Mouse (Mus musculus) heart, embryonic 12.5 days (tissue): ENCODE measurements around the gene Akna. TPM values are rescaled to one million over a fixed set of nuclear protein-coding genes. Genes with fewer than 3 reads are reported as not detected.

Experiments used
- ATAC-seq: fragments of 200-750 bp; cut with Nextera tagmentation; 2 replicates; pipeline ENCODE4 v1.8.0; 2017; ENCODE audit warnings: moderate TSS enrichment, moderate library complexity; ENCODE audit not compliant: insufficient number of reproducible peaks, low FRiP score
- H3K27ac ChIP-seq: fragments of 300-500 bp; sonication (generic); 2 replicates; pipeline ENCODE4 v1.5.1; 2016; ENCODE audit warnings: mild to moderate bottlenecking, moderate library complexity; ENCODE audit not compliant: poor library complexity, severe bottlenecking
- H3K27me3 ChIP-seq: fragments of 300-500 bp; sonication (generic); replicated peaks from 2 replicates; pipeline ENCODE4 v1.6.1; 2016; ENCODE audit warnings: mild to moderate bottlenecking, moderate library complexity
- H3K36me3 ChIP-seq: fragments of 300-500 bp; sonication (generic); 2 replicates; pipeline ENCODE4 v1.6.1; 2016; ENCODE audit warnings: mild to moderate bottlenecking, moderate library complexity
- H3K4me1 ChIP-seq: fragments of 300-500 bp; sonication (generic); replicated peaks from 2 replicates; pipeline ENCODE4 v1.6.1; 2016; ENCODE audit warnings: mild to moderate bottlenecking
- H3K4me2 ChIP-seq: fragments of 300-500 bp; sonication (generic); 2 replicates; pipeline ENCODE4 v1.6.1; 2016; ENCODE audit warnings: mild to moderate bottlenecking, moderate library complexity
- H3K4me3 ChIP-seq: fragments of 300-500 bp; sonication (generic); 2 replicates; pipeline ENCODE4 v1.5.1; 2016; ENCODE audit warnings: mild to moderate bottlenecking
- H3K9ac ChIP-seq: fragments of 300-500 bp; sonication (generic); 2 replicates; pipeline ENCODE4 v1.6.1; 2016; ENCODE audit warnings: mild to moderate bottlenecking, moderate library complexity
- H3K9me3 ChIP-seq: fragments of 300-500 bp; sonication (generic); replicated peaks from 2 replicates; pipeline ENCODE4 v1.6.1; 2016; ENCODE audit warnings: mild to moderate bottlenecking, moderate library complexity
- WGBS: fragments of 180-500 bp; shearing (Covaris S2); methylation state at CpG from one replicate; pipeline ENCODE4 v1.1.7; 2016; 5-methylcytosine and 5-hydroxymethylcytosine counted together
- polyA plus RNA-seq: library from polyadenylated mRNA; unstranded; fragments of >200 nt; fragmentation: Nextera tagmentation; extraction: Ambion mirVana; gene quantifications from 2 replicates; pipeline ENCODE4 v1.2.1, GENCODE M21; 2016

The Akna gene
- polyA plus RNA-seq, 1 experiment from 2014 or later: 3.0 TPM

DNA sequence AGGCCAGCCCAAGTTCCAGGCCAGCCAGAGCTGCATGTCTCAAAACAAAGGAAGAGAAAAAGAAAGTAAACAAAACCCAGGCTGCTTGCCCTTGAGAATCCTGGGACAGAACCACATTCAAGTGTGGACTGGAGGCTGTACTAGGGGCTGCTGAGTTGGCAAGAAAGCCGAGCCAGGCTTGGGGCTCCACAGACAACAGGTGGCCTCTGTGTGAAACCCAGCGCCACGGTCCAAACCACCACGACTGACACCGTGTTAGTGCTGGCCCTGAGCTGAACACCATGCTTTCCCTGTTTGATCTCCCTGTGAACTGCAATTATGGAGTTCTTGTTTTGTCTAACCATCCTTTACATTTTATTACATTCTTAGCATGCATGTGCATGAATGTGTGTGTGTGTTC is 27.9 kb upstream of the Akna start:
- Histone ChIP-seq H3K4me3 (no peak overlapping the region), H3K36me3 (no peaks in the 10 kb centered on the region), H3K4me1 (peaks cover 12% of the 10 kb centered on the region; the same call in 1 of the 2 replicates), H3K9me3 (no peaks in the 10 kb centered on the region), H3K27me3 (no peaks in the 10 kb centered on the region), H3K27ac (no peak overlapping the region), H3K4me2 (no peak overlapping the region), H3K9ac (no peak overlapping the region)
- ATAC-seq: no peak
- 86% methylated on average over 5 of the region's 5 CpGs for WGBS

DNA sequence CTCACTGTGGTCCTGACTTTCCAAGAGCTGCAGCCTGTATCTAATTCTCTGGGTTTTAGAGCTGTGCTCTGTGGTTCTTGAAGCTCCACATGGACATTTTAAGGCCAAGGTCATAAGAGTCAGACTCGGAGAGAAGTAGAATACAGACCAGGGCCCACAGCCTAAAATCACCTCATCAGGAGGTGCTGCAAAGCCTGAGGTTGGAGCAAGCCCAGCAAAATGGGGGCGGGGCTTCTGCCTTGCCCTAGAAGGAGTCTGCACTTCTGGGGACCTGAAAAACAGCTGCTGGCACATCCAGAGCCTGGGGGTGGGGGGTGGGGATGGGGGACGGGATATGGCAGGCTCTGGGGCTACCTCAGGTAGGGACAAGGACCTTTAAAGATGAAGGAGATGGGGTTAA is 27.2 kb upstream of the Akna start:
- H3K27me3 ChIP-seq: no peaks in the 10 kb centered on the region
- peaks cover 8% of the 10 kb centered on the region; the same call in 1 of the 2 replicates for H3K4me1 ChIP-seq
- 39% methylated on average over 3 of the region's 3 CpGs for WGBS
- H3K36me3 ChIP-seq: no peaks in the 10 kb centered on the region
- no peak overlapping the region for H3K4me3 ChIP-seq
- no peak overlapping the region for H3K9ac ChIP-seq
- no peaks in the 10 kb centered on the region for H3K9me3 ChIP-seq
- no peak overlapping the region for H3K4me2 ChIP-seq
- no peak overlapping the region for H3K27ac ChIP-seq
- no peak for ATAC-seq

DNA sequence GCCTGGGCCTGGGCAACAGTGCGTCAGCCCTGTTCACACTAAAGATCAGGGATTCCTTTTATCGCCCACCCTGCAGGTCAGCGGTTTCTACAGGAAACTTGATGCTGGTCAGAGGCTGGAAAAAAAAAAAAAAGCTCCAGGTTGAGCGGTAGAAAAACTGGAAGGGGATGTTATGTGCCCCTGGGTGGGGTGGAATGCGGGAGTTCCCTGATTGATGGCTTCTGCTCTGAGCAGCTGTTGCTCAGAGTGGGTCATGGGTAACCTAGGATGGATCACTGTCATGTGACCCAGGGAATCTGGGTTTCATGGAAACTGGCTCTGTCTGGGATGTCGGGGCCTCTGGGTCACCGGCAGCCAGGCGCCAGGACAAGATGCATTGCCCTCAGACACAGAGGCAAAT is 23.2 kb upstream of the Akna start:
- Histone ChIP-seq H3K9ac (no peak overlapping the region), H3K27me3 (no peaks in the 10 kb centered on the region), H3K27ac (no peak overlapping the region), H3K9me3 (no peaks in the 10 kb centered on the region), H3K4me2 (no peak overlapping the region), H3K4me3 (no peak overlapping the region), H3K36me3 (no peaks in the 10 kb centered on the region), H3K4me1 (peaks cover 23% of the 10 kb centered on the region)
- WGBS: 67% methylated on average over 8 of the region's 8 CpGs
- ATAC-seq: no peak

DNA sequence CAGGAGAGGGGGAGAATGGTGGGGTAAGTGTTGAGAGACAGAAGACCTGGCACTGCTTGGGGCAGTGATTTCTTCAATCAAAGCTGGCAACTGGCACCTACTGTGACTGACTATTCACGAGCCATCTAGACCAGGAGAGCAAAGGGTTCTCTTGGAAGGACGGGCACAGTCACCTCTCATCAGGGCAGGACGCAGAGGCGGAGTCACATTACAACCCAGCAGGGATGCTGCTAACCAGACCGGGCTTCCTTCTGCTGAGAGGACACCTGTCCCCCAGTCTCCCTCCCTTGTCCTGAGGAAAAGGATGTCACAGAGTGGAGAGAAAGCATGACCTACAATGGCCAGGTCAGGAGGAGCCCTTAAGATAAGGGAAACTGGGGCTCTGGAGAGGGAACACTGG is 20.7 kb upstream of the Akna start:
- 22% methylated on average over 5 of the region's 5 CpGs for WGBS
- Histone ChIP-seq H3K4me1 (peaks cover 21% of the 10 kb centered on the region), H3K27me3 (0 out of 2 replicates have a peak, but pooled peaks cover 4% of the 10 kb centered on the region), H3K27ac (no peak overlapping the region), H3K9me3 (no peaks in the 10 kb centered on the region), H3K4me2 (no peak overlapping the region), H3K4me3 (no peak overlapping the region), H3K36me3 (no peaks in the 10 kb centered on the region), H3K9ac (no peak overlapping the region)
- no peak for ATAC-seq

DNA sequence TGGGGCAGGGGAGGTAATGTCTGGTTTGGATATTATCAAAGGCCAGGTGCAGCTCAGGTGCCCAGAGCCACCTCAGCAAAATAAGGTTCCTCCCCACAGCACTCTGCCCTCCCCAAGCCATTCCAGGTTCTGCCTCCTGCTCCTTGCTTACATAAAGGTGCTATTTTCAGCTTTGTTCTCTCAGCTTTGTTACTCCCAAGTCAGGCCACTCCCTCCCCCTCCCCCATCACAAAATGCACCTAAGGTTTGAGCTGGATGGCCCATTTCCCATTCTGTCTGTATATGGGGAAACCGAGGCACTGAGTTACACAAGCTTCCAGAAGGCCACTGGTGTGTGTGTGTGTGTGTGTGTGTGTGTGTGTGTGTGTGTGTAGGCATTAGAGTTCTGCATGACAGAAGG is 20.1 kb upstream of the Akna start:
- no peak overlapping the region for H3K4me3 ChIP-seq
- H3K4me2 ChIP-seq: no peak overlapping the region
- 64% methylated on average over 1 of the region's 1 CpGs for WGBS
- H3K9ac ChIP-seq: no peak overlapping the region
- H3K27me3 ChIP-seq: 0 out of 2 replicates have a peak, but pooled peaks cover 6% of the 10 kb centered on the region
- ATAC-seq: no peak
- H3K36me3 ChIP-seq: no peaks in the 10 kb centered on the region
- H3K4me1 ChIP-seq: peaks cover 21% of the 10 kb centered on the region
- H3K9me3 ChIP-seq: no peaks in the 10 kb centered on the region
- no peak overlapping the region for H3K27ac ChIP-seq

DNA sequence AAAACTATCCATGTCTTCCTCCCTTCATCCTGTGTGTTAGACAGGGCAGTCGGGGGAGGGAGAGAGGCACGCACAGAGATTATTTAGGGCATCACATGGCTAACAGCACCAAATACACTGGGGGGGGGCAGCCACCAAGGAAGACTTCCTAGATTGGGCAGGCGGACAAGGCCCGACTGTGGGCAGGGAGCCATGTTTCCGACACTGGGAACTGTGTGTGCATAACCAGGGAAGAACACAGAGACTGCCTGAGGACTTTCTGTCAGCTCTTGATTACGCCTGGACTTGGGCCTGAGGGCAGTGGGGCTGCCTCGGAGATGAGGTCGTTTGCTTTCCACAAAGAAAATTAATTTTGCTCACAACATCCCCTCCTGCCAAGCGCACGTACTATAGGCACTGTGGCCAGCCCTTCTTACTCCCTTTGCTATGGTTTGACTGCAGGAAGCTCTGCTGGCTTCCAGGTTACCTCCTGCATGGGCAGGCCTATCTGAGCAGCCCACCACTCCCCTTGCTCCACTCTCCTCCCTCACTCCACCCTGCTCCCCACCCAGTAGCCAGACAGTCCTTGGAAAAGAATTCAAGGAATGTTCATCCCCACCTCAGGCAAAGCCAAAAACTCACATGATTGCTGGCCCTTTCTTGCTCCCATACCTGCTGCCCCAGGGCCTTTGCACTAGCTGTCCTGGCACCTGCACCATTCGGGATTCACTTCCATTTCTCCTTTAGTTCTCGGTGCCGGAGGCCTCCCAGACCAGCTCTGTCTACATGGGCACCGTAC is 17.2 kb upstream of the Akna start:
- ATAC-seq: no peak

DNA sequence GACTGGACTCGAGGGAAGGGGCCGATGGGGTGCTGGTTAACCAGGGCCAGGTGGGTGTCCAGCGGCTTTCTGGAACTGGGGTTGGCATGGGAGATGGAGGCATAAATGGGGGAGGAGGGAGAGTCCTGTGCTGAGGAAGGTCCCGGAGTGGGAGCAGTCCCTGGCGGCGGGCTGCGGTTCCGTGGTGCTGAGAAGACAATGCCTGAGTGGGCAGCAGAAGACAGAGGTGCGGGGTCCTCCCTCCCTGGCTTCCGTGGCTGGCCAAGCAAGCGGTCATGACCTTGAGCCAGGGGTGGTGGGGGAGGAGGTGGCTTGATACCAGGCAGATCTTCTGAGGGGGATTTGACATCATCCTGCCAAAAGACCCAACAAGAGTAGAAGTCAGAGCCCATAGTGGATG is 15.1 kb upstream of the Akna start:
- H3K27me3 ChIP-seq: peaks cover 18% of the 10 kb centered on the region; the same call in 1 of the 2 replicates
- H3K9me3 ChIP-seq: no peaks in the 10 kb centered on the region
- H3K36me3 ChIP-seq: no peaks in the 10 kb centered on the region
- H3K9ac ChIP-seq: no peak overlapping the region
- H3K4me1 ChIP-seq: peaks cover 14% of the 10 kb centered on the region
- no peak overlapping the region for H3K27ac ChIP-seq
- ATAC-seq: no peak
- WGBS: 75% methylated on average over 11 of the region's 11 CpGs
- H3K4me2 ChIP-seq: no peak overlapping the region
- no peak overlapping the region for H3K4me3 ChIP-seq

More for the DNA sequence above, 17.2 kb upstream of the Akna start:
- Histone ChIP-seq H3K27me3 (peaks cover 18% of the 10 kb centered on the region; the same call in 1 of the 2 replicates), H3K36me3 (no peaks in the 10 kb centered on the region), H3K9ac (no peak overlapping the region), H3K4me3 (no peak overlapping the region), H3K27ac (no peak overlapping the region), H3K4me1 (peaks cover 25% of the 10 kb centered on the region), H3K9me3 (no peaks in the 10 kb centered on the region), H3K4me2 (no peak overlapping the region)
- WGBS: 62% methylated on average over 14 of the region's 14 CpGs

DNA sequence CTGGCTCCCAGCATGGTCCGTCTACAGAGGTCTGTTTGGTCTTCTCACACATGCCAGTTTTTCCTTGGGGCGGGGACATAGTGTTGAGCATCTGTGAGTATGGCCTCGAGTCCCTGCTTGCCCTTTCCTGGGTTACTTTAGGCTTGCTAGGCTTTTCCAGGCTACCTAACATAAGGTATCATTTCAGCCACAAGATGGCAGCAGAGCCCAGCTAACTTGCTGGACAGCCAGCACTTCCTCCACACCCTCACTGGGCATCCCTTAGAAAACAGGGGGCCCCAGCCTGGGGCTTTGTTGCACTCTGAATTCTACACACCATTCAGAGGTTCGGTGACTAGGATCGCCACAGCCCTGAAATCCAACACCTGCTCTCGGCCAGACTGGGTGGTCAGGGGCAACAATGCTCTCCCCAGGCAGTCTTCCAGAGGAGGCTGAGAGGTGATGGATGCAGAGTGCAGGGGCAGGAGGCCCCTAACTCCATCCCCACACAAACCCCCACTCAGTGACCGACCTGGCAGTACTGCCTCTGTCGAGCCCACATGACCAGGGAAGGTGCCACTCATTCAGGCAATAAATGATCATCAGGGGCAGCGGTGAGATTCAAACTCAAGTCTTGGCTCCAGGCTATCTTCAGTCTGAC is 14.3 kb upstream of the Akna start:
- no peak overlapping the region for H3K27ac ChIP-seq
- no peak overlapping the region for H3K4me2 ChIP-seq
- ATAC-seq: peak; percentile 16; the same call in 1 of the 2 replicates
- H3K4me3 ChIP-seq: no peak overlapping the region
- H3K36me3 ChIP-seq: no peaks in the 10 kb centered on the region
- no peaks in the 10 kb centered on the region for H3K9me3 ChIP-seq
- WGBS: 28% methylated on average over 9 of the region's 9 CpGs
- H3K4me1 ChIP-seq: peaks cover 10% of the 10 kb centered on the region
- no peak overlapping the region for H3K9ac ChIP-seq
- peaks cover 18% of the 10 kb centered on the region; the same call in 1 of the 2 replicates for H3K27me3 ChIP-seq

DNA sequence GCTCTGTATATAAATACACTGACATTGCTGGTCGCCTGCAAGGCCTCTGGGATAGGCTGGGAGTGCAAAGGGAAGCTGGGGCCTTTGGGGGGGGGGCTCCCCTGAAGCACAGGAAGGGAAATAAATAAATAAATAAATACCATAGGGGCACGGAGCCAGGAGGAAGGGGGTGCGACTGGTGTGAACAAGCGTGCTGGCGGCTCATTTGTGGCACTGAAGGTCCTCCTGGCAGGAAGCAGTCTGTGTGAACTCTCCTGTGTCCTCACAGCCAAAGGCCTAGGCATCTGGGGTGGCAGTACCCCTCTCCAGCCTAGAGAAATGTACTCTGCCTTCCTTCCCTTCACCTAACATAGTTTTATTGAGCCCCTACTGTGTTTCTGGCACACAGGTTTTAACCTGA is 11.8 kb upstream of the Akna start:
- H3K27ac ChIP-seq: no peak overlapping the region
- peaks cover 18% of the 10 kb centered on the region for H3K27me3 ChIP-seq
- peaks cover 9% of the 10 kb centered on the region for H3K4me1 ChIP-seq
- 63% methylated on average over 5 of the region's 5 CpGs for WGBS
- H3K9ac ChIP-seq: no peak overlapping the region
- ATAC-seq: no peak
- no peak overlapping the region for H3K4me2 ChIP-seq
- H3K4me3 ChIP-seq: no peak overlapping the region
- no peaks in the 10 kb centered on the region for H3K9me3 ChIP-seq
- no peaks in the 10 kb centered on the region for H3K36me3 ChIP-seq

DNA sequence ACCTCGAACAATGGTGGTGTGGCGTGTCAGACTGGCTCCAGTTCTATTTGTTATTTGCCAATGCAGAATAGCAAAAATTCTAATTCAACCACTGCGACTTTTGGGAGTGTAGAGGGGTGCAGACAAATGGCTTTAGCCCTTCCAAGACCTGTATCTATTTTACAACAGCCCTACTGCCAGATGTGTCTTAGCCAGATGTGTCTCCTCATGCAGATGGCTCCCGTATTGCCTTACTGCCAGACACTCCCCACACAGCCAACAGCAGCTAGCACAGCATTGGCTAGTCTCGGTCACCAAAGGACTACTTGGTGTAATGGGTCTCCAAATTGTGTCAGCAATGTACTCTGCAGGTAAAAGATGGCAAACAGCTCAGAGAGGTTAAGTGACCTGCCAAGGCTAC is 8.1 kb upstream of the Akna start:
- Histone ChIP-seq H3K4me1 (peaks cover 19% of the 10 kb centered on the region), H3K4me3 (no peak overlapping the region), H3K9me3 (no peaks in the 10 kb centered on the region), H3K27ac (no peak overlapping the region), H3K36me3 (no peaks in the 10 kb centered on the region), H3K27me3 (peaks cover 4% of the 10 kb centered on the region), H3K4me2 (peak overlapping the region; percentile 100; the same call in 1 of the 2 replicates), H3K9ac (no peak overlapping the region)
- no peak for ATAC-seq
- WGBS: 58% methylated on average over 5 of the region's 5 CpGs

DNA sequence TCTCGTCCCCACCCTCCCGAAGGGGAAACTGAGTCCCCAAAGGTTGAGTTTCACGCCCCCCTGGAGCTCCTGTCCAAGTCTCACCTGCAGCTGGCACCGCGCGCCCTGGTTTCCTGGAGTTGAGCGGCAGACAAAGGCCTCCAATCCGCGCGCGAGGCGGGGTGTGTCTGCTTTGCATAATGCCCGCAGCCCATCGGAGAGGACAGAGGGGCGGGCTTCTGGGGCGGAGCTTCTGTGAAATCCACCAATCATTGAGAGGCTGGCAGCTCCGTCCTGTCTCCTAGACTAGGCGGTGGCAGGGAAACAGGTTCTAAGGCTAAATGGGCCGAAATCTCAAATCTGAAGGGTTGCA is 7.4 kb upstream of the Akna start:
- peak overlapping the region; percentile 61 for H3K9ac ChIP-seq
- peak overlapping the region; percentile 100 for H3K4me2 ChIP-seq
- no peaks in the 10 kb centered on the region; the same call in 1 of the 2 replicates for H3K27me3 ChIP-seq
- H3K9me3 ChIP-seq: no peaks in the 10 kb centered on the region
- H3K4me3 ChIP-seq: peak overlapping the region; percentile 70
- under 1% methylated on average over 19 of the region's 19 CpGs for WGBS
- no peak overlapping the region for H3K27ac ChIP-seq
- ATAC-seq: peak; percentile 86
- H3K4me1 ChIP-seq: peaks cover 22% of the 10 kb centered on the region
- no peaks in the 10 kb centered on the region for H3K36me3 ChIP-seq
